8 mouse cellular contexts compared by ENCODE assay signal in the genomic region with DNA sequence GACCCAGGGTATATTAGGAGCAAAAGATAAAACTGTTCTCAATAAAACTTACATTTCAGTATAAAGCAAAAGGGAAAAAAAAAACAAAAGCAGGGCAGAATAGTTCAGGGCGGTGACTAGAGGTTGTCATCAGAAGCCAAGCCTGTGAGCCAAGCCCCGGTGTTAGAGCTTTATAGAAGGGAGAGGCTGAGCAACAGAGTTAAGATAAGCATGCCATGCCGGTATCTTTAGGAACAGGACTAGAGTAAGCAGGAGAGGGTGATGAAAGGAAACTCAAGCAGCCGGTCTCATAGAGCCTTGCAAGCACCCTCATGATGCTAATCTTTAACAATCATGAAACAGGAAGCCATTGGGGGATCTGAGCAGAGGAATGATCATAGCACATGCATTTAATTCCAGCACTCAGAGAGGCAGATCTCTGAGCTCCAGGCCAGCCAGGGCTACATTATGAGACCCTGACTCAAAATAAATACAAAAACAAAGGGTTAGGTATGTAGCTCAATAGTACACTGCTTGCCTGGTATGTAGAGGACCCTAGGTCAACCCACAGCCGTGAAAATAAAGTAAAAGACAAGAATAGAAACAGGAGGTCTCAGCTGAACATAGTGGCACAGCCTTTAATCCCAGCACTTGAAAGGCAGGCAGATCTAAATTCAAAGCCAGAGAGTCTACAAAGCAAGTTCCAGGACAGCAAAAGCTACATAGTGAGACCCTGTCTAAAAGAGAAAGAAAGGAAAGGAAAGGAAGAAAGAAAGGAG. TPM values are rescaled to one million over a fixed set of nuclear protein-coding genes. Genes with fewer than 3 reads are reported as not detected.
DNase-seq lines count a peak whose midpoint lies in the region; ATAC-seq lines count a peak whose summit lies in the region.

No protein-coding gene starts in this region.

- no peak for DNase-seq in adrenal gland, adult 2 months
- no peak for DNase-seq in cerebellum, adult 11 months
- DNase-seq in layer of hippocampus, adult 9-11 months, result no peak

- peaks cover 69% of the 10 kb centered on the region for H3K4me1 ChIP-seq in megakaryocyte, embryonic 14.5 days
- peaks cover 42% of the 10 kb centered on the region for H3K4me1 ChIP-seq in embryonic facial prominence, embryonic 15.5 days
- peaks cover 37% of the 10 kb centered on the region for H3K4me1 ChIP-seq in limb, embryonic 12.5 days (replicated peaks)
- peaks cover 34% of the 10 kb centered on the region for H3K4me1 ChIP-seq in stomach, embryonic 14.5 days (ENCODE audit: control insufficient read depth, insufficient read depth, low read length)

- H3K9me3 ChIP-seq in megakaryocyte, embryonic 14.5 days, result no peaks in the 10 kb centered on the region
- H3K9me3 ChIP-seq in embryonic facial prominence, embryonic 15.5 days (replicated peaks), result no peaks in the 10 kb centered on the region
- H3K9me3 ChIP-seq in limb, embryonic 12.5 days, result no peaks in the 10 kb centered on the region
- H3K9me3 ChIP-seq in stomach, embryonic 14.5 days (ENCODE audit: control insufficient read depth, low read depth, low read length), result no peaks in the 10 kb centered on the region

- peak overlapping the region; percentile 97 for H3K4me3 ChIP-seq in megakaryocyte, embryonic 14.5 days (replicated peaks)
- H3K4me3 ChIP-seq in embryonic facial prominence, embryonic 15.5 days (replicated peaks), result peak overlapping the region; percentile 71
- peak overlapping the region; percentile 71 for H3K4me3 ChIP-seq in limb, embryonic 12.5 days (replicated peaks)
- H3K4me3 ChIP-seq in stomach, embryonic 14.5 days (ENCODE audit: low read depth, low read length), result peak overlapping the region; percentile 64

- ATAC-seq in megakaryocyte, adult 5-6 weeks (ENCODE audit: poor library complexity, severe bottlenecking), result no peak
- no peak for ATAC-seq in embryonic facial prominence, embryonic 15.5 days (ENCODE audit: insufficient number of reproducible peaks, low FRiP score, low TSS enrichment, low read depth)
- ATAC-seq in limb, embryonic 12.5 days (ENCODE audit: insufficient number of reproducible peaks, insufficient read depth, low FRiP score, low TSS enrichment, low read depth), result no peak
- no peak for ATAC-seq in stomach, embryonic 14.5 days (ENCODE audit: insufficient number of reproducible peaks, insufficient read depth, low FRiP score, low read depth)

- no peaks in the 10 kb centered on the region for H3K27me3 ChIP-seq in megakaryocyte, embryonic 14.5 days (replicated peaks)
- H3K27me3 ChIP-seq in embryonic facial prominence, embryonic 15.5 days, result no peaks in the 10 kb centered on the region
- no peaks in the 10 kb centered on the region for H3K27me3 ChIP-seq in limb, embryonic 12.5 days
- no peaks in the 10 kb centered on the region for H3K27me3 ChIP-seq in stomach, embryonic 14.5 days (ENCODE audit: control insufficient read depth, insufficient read depth, low read length)

- peak overlapping the region; percentile 84 for H3K4me2 ChIP-seq in embryonic facial prominence, embryonic 15.5 days (replicated peaks)
- H3K4me2 ChIP-seq in limb, embryonic 12.5 days, result peak overlapping the region; percentile 92
- peak overlapping the region; percentile 83 for H3K4me2 ChIP-seq in stomach, embryonic 14.5 days (replicated peaks; ENCODE audit: low read depth, low read length)

- peak overlapping the region; percentile 100 for H3K27ac ChIP-seq in embryonic facial prominence, embryonic 15.5 days (replicated peaks)
- H3K27ac ChIP-seq in limb, embryonic 12.5 days, result peak overlapping the region; percentile 98; the same call in 1 of the 2 replicates
- H3K27ac ChIP-seq in stomach, embryonic 14.5 days (ENCODE audit: low read length), result peak overlapping the region; percentile 90; the same call in 1 of the 2 replicates

- 34% methylated on average over 5 of the region's 5 CpGs for WGBS in embryonic facial prominence, embryonic 15.5 days
- WGBS in limb, embryonic 12.5 days, result 50% methylated on average over 5 of the region's 5 CpGs
- 23% methylated on average over 5 of the region's 5 CpGs for WGBS in stomach, embryonic 14.5 days

- H3K9ac ChIP-seq in embryonic facial prominence, embryonic 15.5 days, result peak overlapping the region; percentile 66
- peak overlapping the region; percentile 63 for H3K9ac ChIP-seq in limb, embryonic 12.5 days (replicated peaks)
- H3K9ac ChIP-seq in stomach, embryonic 14.5 days (replicated peaks; ENCODE audit: low read depth, low read length), result peak overlapping the region; percentile 50

- H3K36me3 ChIP-seq in megakaryocyte, embryonic 14.5 days (replicated peaks; ENCODE audit: low read length), result peaks cover 67% of the 10 kb centered on the region
- H3K36me3 ChIP-seq in embryonic facial prominence, embryonic 15.5 days, result peaks cover 45% of the 10 kb centered on the region
- peaks cover 56% of the 10 kb centered on the region for H3K36me3 ChIP-seq in limb, embryonic 12.5 days
- peaks cover 37% of the 10 kb centered on the region for H3K36me3 ChIP-seq in stomach, embryonic 14.5 days (ENCODE audit: control insufficient read depth, insufficient read depth, low read length)

RNA-seq across cellular contexts. Expression of a gene that starts 3.2 kb away (rescaled TPM):
- polyA plus RNA-seq in megakaryocyte, embryonic 14.5 days (2012; ENCODE audit: insufficient read depth, low replicate concordance), result 245 and 640 TPM in 2 replicates
- 40.4 and 48.4 TPM in 2 replicates for total RNA-seq in megakaryocyte, adult 5-6 weeks (2015)
- total RNA-seq in megakaryocyte, adult 5-6 weeks (2017), result 5.6 and 8.9 TPM in 2 replicates
- 19.6 and 20.8 TPM in 2 replicates for polyA plus RNA-seq in embryonic facial prominence, embryonic 15.5 days (2015; fragmentation: Nextera tagmentation; extraction: Ambion mirVana)
- polyA plus RNA-seq in limb, embryonic 12.5 days (2016; fragmentation: Nextera tagmentation; extraction: Ambion mirVana), result 17.2 and 19.8 TPM in 2 replicates
- 22.2 and 23.2 TPM in 2 replicates for polyA plus RNA-seq in stomach, embryonic 14.5 days (2014; fragmentation: Nextera tagmentation; extraction: Ambion mirVana)
- total RNA-seq in adrenal gland, adult 2 months (2021), result 10 to 100 TPM; 39.7 to 45.0 TPM
- polyA plus RNA-seq in adrenal gland, adult 2 months (2012; rRNA removed), result 99.9 and 105 TPM in 2 replicates

RNA-seq across cellular contexts. Expression of a gene that starts 19.5 kb away (rescaled TPM):
- polyA plus RNA-seq in megakaryocyte, embryonic 14.5 days (2012; ENCODE audit: insufficient read depth, low replicate concordance), result 26.0 and 101 TPM in 2 replicates
- 38.4 and 47.8 TPM in 2 replicates for total RNA-seq in megakaryocyte, adult 5-6 weeks (2015)
- total RNA-seq in megakaryocyte, adult 5-6 weeks (2017), result 80.3 and 95.2 TPM in 2 replicates
- 101 and 105 TPM in 2 replicates for polyA plus RNA-seq in embryonic facial prominence, embryonic 15.5 days (2015; fragmentation: Nextera tagmentation; extraction: Ambion mirVana)
- polyA plus RNA-seq in limb, embryonic 12.5 days (2016; fragmentation: Nextera tagmentation; extraction: Ambion mirVana), result 144 and 145 TPM in 2 replicates
- 96.9 and 107 TPM in 2 replicates for polyA plus RNA-seq in stomach, embryonic 14.5 days (2014; fragmentation: Nextera tagmentation; extraction: Ambion mirVana)
- 100 to 1,000 TPM; 106 to 128 TPM for total RNA-seq in adrenal gland, adult 2 months (2021)
- 90.6 and 111 TPM in 2 replicates for polyA plus RNA-seq in adrenal gland, adult 2 months (2012; rRNA removed)

RNA-seq across cellular contexts. Expression of a gene that starts 25.9 kb away (rescaled TPM):
- polyA plus RNA-seq in megakaryocyte, embryonic 14.5 days (2012; ENCODE audit: insufficient read depth, low replicate concordance), result 176 and 219 TPM in 2 replicates
- 78.9 and 82.6 TPM in 2 replicates for total RNA-seq in megakaryocyte, adult 5-6 weeks (2015)
- 90.1 and 96.4 TPM in 2 replicates for total RNA-seq in megakaryocyte, adult 5-6 weeks (2017)
- polyA plus RNA-seq in embryonic facial prominence, embryonic 15.5 days (2015; fragmentation: Nextera tagmentation; extraction: Ambion mirVana), result 206 and 212 TPM in 2 replicates
- 174 and 183 TPM in 2 replicates for polyA plus RNA-seq in limb, embryonic 12.5 days (2016; fragmentation: Nextera tagmentation; extraction: Ambion mirVana)
- 161 and 177 TPM in 2 replicates for polyA plus RNA-seq in stomach, embryonic 14.5 days (2014; fragmentation: Nextera tagmentation; extraction: Ambion mirVana)
- 100 to 1,000 TPM; 149 to 168 TPM for total RNA-seq in adrenal gland, adult 2 months (2021)
- 205 and 234 TPM in 2 replicates for polyA plus RNA-seq in adrenal gland, adult 2 months (2012; rRNA removed)

RNA-seq across cellular contexts. Expression of a gene that starts 28.9 kb away (rescaled TPM):
- 6.6 and 11.4 TPM in 2 replicates for polyA plus RNA-seq in megakaryocyte, embryonic 14.5 days (2012; ENCODE audit: insufficient read depth, low replicate concordance)
- total RNA-seq in megakaryocyte, adult 5-6 weeks (2015), result 0.85 and 0.93 TPM in 2 replicates
- total RNA-seq in megakaryocyte, adult 5-6 weeks (2017), result 0.70 and 0.94 TPM in 2 replicates
- polyA plus RNA-seq in embryonic facial prominence, embryonic 15.5 days (2015; fragmentation: Nextera tagmentation; extraction: Ambion mirVana), result 6.9 and 7.6 TPM in 2 replicates
- polyA plus RNA-seq in limb, embryonic 12.5 days (2016; fragmentation: Nextera tagmentation; extraction: Ambion mirVana), result 5.3 and 5.6 TPM in 2 replicates
- polyA plus RNA-seq in stomach, embryonic 14.5 days (2014; fragmentation: Nextera tagmentation; extraction: Ambion mirVana), result 7.7 and 7.8 TPM in 2 replicates
- total RNA-seq in adrenal gland, adult 2 months (2021), result 1 to 10 TPM; 6.2 to 7.8 TPM
- 28.9 and 30.1 TPM in 2 replicates for polyA plus RNA-seq in adrenal gland, adult 2 months (2012; rRNA removed)

RNA-seq across cellular contexts. Expression of a gene that starts 29.7 kb away (rescaled TPM):
- 6.1 and 10.4 TPM in 2 replicates for polyA plus RNA-seq in megakaryocyte, embryonic 14.5 days (2012; ENCODE audit: insufficient read depth, low replicate concordance)
- 135 and 138 TPM in 2 replicates for total RNA-seq in megakaryocyte, adult 5-6 weeks (2015)
- 96.8 and 108 TPM in 2 replicates for total RNA-seq in megakaryocyte, adult 5-6 weeks (2017)
- polyA plus RNA-seq in embryonic facial prominence, embryonic 15.5 days (2015; fragmentation: Nextera tagmentation; extraction: Ambion mirVana), result 5.1 and 5.2 TPM in 2 replicates
- polyA plus RNA-seq in limb, embryonic 12.5 days (2016; fragmentation: Nextera tagmentation; extraction: Ambion mirVana), result 5.7 and 6.5 TPM in 2 replicates
- 3.2 and 3.9 TPM in 2 replicates for polyA plus RNA-seq in stomach, embryonic 14.5 days (2014; fragmentation: Nextera tagmentation; extraction: Ambion mirVana)
- 1 to 10 TPM; 1.9 to 2.7 TPM for total RNA-seq in adrenal gland, adult 2 months (2021)
- 2.7 and 3.7 TPM in 2 replicates for polyA plus RNA-seq in adrenal gland, adult 2 months (2012; rRNA removed)
